35 mouse cellular contexts compared by ENCODE assay signal in genomic region chr9:114446887-114447286, GRCm38 (mm10). TPM values are rescaled to one million over a fixed set of nuclear protein-coding genes. Genes with fewer than 3 reads are reported as not detected.
"Had no signal": no experiment of that assay in that cellular context is flagged by ENCODE, and none has a peak within 500 bp of the region (broad histone marks: within the 10 kb centered on the region; RNA-seq: fewer than 3 reads in every experiment).

No protein-coding gene starts in this region.

- H3K4me3 ChIP-seq: gastrocnemius, adult 2 months; heart, adult 2 months; hindbrain, embryonic 10.5 days; hindbrain, embryonic 12.5 days; intestine, embryonic 15.5 days; layer of hippocampus, adult 2 months; left cerebral cortex, adult 2 months; limb, embryonic 10.5 days; limb, embryonic 12.5 days; liver, embryonic 13.5 days; liver, embryonic 15.5 days had no signal

- H3K27ac ChIP-seq: gastrocnemius, adult 2 months; heart, adult 2 months; hindbrain, embryonic 10.5 days; hindbrain, embryonic 12.5 days; hindbrain, embryonic 14.5 days; intestine, embryonic 15.5 days; layer of hippocampus, adult 2 months; left cerebral cortex, adult 2 months; limb, embryonic 10.5 days; limb, embryonic 12.5 days; liver, embryonic 13.5 days; liver, embryonic 15.5 days had no signal

- H3K27me3 ChIP-seq: hindbrain, embryonic 12.5 days; intestine, embryonic 15.5 days; limb, embryonic 12.5 days; liver, embryonic 13.5 days; liver, embryonic 15.5 days had no signal

- ATAC-seq: forebrain, embryonic 16.5 days; hindbrain, embryonic 16.5 days; inflammation-experienced regulatory T-cells, adult 6 months; intestine, embryonic 15.5 days; intestine, postnatal 0 days; liver, postnatal 0 days had no signal

- H3K4me2 ChIP-seq: hindbrain, embryonic 12.5 days; hindbrain, embryonic 14.5 days; intestine, embryonic 15.5 days; limb, embryonic 12.5 days; liver, embryonic 11.5 days; liver, embryonic 13.5 days; liver, embryonic 15.5 days had no signal

- H3K9me3 ChIP-seq: hindbrain, embryonic 10.5 days; hindbrain, embryonic 12.5 days; intestine, embryonic 15.5 days; limb, embryonic 10.5 days; limb, embryonic 12.5 days; liver, embryonic 13.5 days; liver, embryonic 15.5 days had no signal

- H3K4me1 ChIP-seq: hindbrain, embryonic 10.5 days; hindbrain, embryonic 12.5 days; intestine, embryonic 15.5 days; limb, embryonic 10.5 days; limb, embryonic 12.5 days had no signal

- H3K36me3 ChIP-seq: hindbrain, embryonic 12.5 days; intestine, embryonic 15.5 days; liver, embryonic 13.5 days; liver, embryonic 15.5 days had no signal

- H3K9ac ChIP-seq: hindbrain, embryonic 12.5 days; hindbrain, embryonic 14.5 days; intestine, embryonic 15.5 days; limb, embryonic 12.5 days; liver, embryonic 13.5 days; liver, embryonic 15.5 days; liver, postnatal 0 days had no signal

- DNase-seq: gastrocnemius, adult 2 months; gastrocnemius, postnatal 10 days; gastrocnemius, postnatal 25 days; heart, adult 2 months; heart, postnatal 10 days; kidney, adult 18-20 months; kidney, adult 8-10 months; kidney, postnatal 10 days; kidney, postnatal 25 days; kidney, postnatal 4 days; liver; liver, embryonic 13.5 days; liver, postnatal 0 days had no signal

RNA-seq across cellular contexts. Expression of gene Ccr4, which starts 57.8 kb away (rescaled TPM):
- total RNA-seq: gastrocnemius, adult 2 months; gastrocnemius, postnatal 10 days; gastrocnemius, postnatal 25 days; gastrocnemius, postnatal 4 days; granulocyte monocyte progenitor cell, adult 5-6 weeks; heart, adult 2 months; layer of hippocampus, adult 2 months; layer of hippocampus, postnatal 10 days; layer of hippocampus, postnatal 25 days; left cerebral cortex, adult 2 months; left cerebral cortex, postnatal 14 days; left cerebral cortex, postnatal 36 days had no signal
- polyA plus RNA-seq: forebrain, embryonic 16.5 days; frontal cortex, adult 2 months; heart, adult 2 months; heart, embryonic 14.5 days; hindbrain, embryonic 10.5 days; hindbrain, embryonic 12.5 days; hindbrain, embryonic 14.5 days; hindbrain, embryonic 16.5 days; limb, embryonic 10.5 days; limb, embryonic 12.5 days; liver, embryonic 11.5 days; liver, embryonic 13.5 days; liver, embryonic 15.5 days; liver, postnatal 0 days had no signal
